Mouse (Mus musculus) heart, postnatal 36 days (tissue): ENCODE data around the gene Dcpp2. TPM values are rescaled to one million over a fixed set of nuclear protein-coding genes. Genes with fewer than 3 reads are reported as not detected.
"Not testable (repeated sequence)": the region's sequence is repeated elsewhere in the genome, so short reads cannot be mapped to it uniquely, and the experiment has no call there.

Source experiments
- DNase-seq, 2 experiments: peaks; one replicate each; pipeline ENCODE4 v3.0.0; 2021 to 2022
- intact Hi-C: fragments of 180-260 bp; cut with DNase I; formaldehyde crosslinking; loops from one replicate; pipeline ENCODE4 v1.15.1; 2025
- total RNA-seq, 2 experiments: library from RNA; stranded (reverse); gene quantifications; 2 replicates each; pipeline ENCODE4 v1.2.3; 2021

Dcpp2 gene
- total RNA-seq, 2 experiments from 2014 or later: not detected

- peak; percentile 91 to 92 for DNase-seq
- intact Hi-C loops: no loop called here
These were observed 43.9 kb downstream of the Dcpp2 start for GRCm38 (mm10) chr17:23924531-23925007.

- intact Hi-C loops: no loop called here
- DNase-seq: peak in 1 of 2 experiments; percentile 58
These were observed 44.4 kb downstream of the Dcpp2 start for GRCm38 (mm10) chr17:23925090-23925493.

- DNase-seq: no peak
- intact Hi-C loops: no loop called here
These were observed 50.5 kb downstream of the Dcpp2 start for GRCm38 (mm10) chr17:23931157-23931556.

- no peak for DNase-seq
- intact Hi-C loops: no loop called here
These were observed 60.7 kb downstream of the Dcpp2 start, which contains the start of gene Sbp for GRCm38 (mm10) chr17:23941372-23941771. Sbp (plus strand) TSS chr17:23941672.

GRCm38 (mm10) chr17:23947486-23947885, 66.8 kb downstream of the Dcpp2 start:
- DNase-seq, intact Hi-C loops: not testable (repeated sequence)

GRCm38 (mm10) chr17:23949068-23949467, 68.4 kb downstream of the Dcpp2 start:
- intact Hi-C loops: no loop called here
- no peak for DNase-seq

Other genes with a start within 250 kb of the Dcpp2 start
- gene Mmp25, start 235.6 kb upstream of the Dcpp2 start, total RNA-seq: under 1 TPM in 1 of 2 experiments, not detected in 1; 0.14 TPM
- not detected for gene Bicdl2, start 220.4 kb upstream of the Dcpp2 start, total RNA-seq
- 100 to 1,000 TPM; 196 to 206 TPM for gene Hcfc1r1, start 207.3 kb upstream of the Dcpp2 start, total RNA-seq
- gene Thoc6, start 207.0 kb upstream of the Dcpp2 start, total RNA-seq: 10 to 100 TPM; 11.6 to 11.7 TPM
- gene Tnfrsf12a, start 203.4 kb upstream of the Dcpp2 start, total RNA-seq: 100 to 1,000 TPM in 1 of 2 experiments, 10 to 100 TPM in 1; 59.4 to 101 TPM
- gene Cldn6, start 201.6 kb upstream of the Dcpp2 start, total RNA-seq: not detected
- gene Cldn9, start 196.9 kb upstream of the Dcpp2 start, total RNA-seq: not detected
- gene 1520401A03Rik, start 158.1 kb upstream of the Dcpp2 start, total RNA-seq: not detected
- gene Pkmyt1, start 154.5 kb upstream of the Dcpp2 start, total RNA-seq: 1 to 10 TPM; 1.2 to 1.6 TPM
- gene Paqr4, start 140.0 kb upstream of the Dcpp2 start, total RNA-seq: 10 to 100 TPM; 20.0 to 28.5 TPM
- gene Kremen2, start 135.0 kb upstream of the Dcpp2 start, total RNA-seq: not detected
- 10 to 100 TPM; 31.8 to 33.3 TPM for gene Flywch1, start 109.3 kb upstream of the Dcpp2 start, total RNA-seq
- gene Flywch2, start 94.8 kb upstream of the Dcpp2 start, total RNA-seq: under 1 TPM; 0.78 to 0.81 TPM
- 100 to 1,000 TPM; 154 to 159 TPM for gene Srrm2, start 90.3 kb upstream of the Dcpp2 start, total RNA-seq
- gene Elob, start 51.7 kb upstream of the Dcpp2 start, total RNA-seq: 100 to 1,000 TPM; 345 to 363 TPM
- not detected for gene Prss33, start 44.8 kb upstream of the Dcpp2 start, total RNA-seq
- not detected for gene Prss32, start 37.0 kb upstream of the Dcpp2 start, total RNA-seq
- not detected for gene Prss41, start 36.7 kb upstream of the Dcpp2 start, total RNA-seq
- gene Prss21, start 12.8 kb upstream of the Dcpp2 start, total RNA-seq: not detected
- gene Dcpp1, start within 50 bp of the Dcpp2 start, total RNA-seq: not detected
- gene Dcpp3, start 36.6 kb downstream of the Dcpp2 start, total RNA-seq: not detected
- gene Sbp, start 60.8 kb downstream of the Dcpp2 start, total RNA-seq: not detected
- gene Sbpl, start 74.4 kb downstream of the Dcpp2 start, total RNA-seq: not detected
- gene Prss30, start 99.7 kb downstream of the Dcpp2 start, total RNA-seq: not detected
- gene Prss22, start 117.2 kb downstream of the Dcpp2 start, total RNA-seq: not detected
- gene Prss27, start 157.3 kb downstream of the Dcpp2 start, total RNA-seq: not detected
- 10 to 100 TPM in 1 of 2 experiments, 1 to 10 TPM in 1; 8.8 to 11.4 TPM for gene Kctd5, start 192.6 kb downstream of the Dcpp2 start, total RNA-seq